Mouse (Mus musculus) ovary, postnatal 14 days (tissue): ENCODE data around the gene Ldhc.
A peak's percentile ranks its signal among the peaks of the same experiment; 100 is the strongest.
"Not testable (repeated sequence)": the region's sequence is repeated elsewhere in the genome, so short reads cannot be mapped to it uniquely, and the experiment has no call there.

ENCODE experiments used
- DNase-seq: peaks from one replicate; pipeline ENCODE4 v3.0.0; 2022; ENCODE audit warnings: low spot score

The Ldhc gene

DNA sequence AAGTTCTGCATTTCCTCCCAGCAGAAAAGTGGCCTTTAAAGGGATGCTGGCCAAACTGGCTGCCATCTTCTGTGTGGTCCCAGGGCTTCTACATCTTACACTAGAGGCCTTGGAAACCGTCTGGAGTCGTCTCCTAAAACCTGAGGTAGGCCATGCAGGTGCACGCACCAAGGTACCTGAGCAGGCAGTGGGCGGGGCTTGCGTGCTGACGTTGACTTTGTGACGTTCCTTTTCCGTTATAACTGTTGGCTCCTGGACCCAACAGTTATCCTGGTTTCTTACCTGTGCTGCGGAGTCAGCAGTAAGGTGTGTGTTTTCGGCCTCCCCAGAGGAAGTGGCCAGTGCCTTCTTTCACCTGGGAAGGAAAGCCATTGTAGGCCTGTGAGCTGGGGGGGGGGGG is at the start of gene Ldhc:
Ldhc (plus strand) TSS at position 208 of the 400 bp plus-strand sequence.
- DNase-seq = no peak

- DNase-seq = no peak
Observed at GRCm38 (mm10) chr7:46814012-46814411, 47.0 kb upstream of the Ldhc start.

DNA sequence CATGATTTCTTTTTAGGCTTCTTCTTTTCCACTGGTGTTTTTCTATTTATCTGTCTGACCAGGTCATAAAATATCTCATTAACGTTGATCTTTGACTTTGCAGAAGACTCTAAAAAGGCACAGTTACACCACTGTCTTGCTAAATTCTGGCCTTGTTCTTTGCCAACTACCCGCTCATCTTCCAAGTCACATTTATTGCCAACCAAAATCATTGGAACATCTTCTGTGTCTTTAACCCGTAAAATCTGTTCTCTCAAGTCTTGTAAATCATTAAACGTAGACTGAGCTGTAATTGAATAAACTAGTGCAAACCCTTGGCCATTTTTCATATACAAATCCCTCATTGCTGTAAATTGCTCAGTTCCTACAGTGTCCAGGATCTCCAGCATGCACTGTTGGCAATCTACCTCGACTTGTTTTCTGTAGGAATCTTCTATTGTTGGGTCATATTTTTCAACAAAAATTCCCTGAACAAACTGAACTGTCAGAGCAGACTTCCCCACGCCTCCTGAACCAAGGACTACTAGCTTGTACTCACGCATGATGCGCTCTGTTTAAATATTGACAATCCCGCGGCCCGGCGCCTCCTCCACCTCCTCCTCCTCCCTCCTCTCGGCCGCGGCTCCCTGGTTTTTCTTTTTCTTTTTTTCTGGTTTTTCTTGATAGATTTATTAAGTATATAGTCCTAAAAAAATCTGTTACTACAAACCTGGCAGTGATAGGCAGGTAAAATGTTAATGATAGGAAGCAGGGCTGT is 39.9 kb upstream of the Ldhc start:
- DNase-seq = not testable (repeated sequence)

- no peak for DNase-seq
Observed at GRCm38 (mm10) chr7:46827046-46827802, 33.8 kb upstream of the Ldhc start.

- no peak for DNase-seq
Observed at GRCm38 (mm10) chr7:46827803-46828184, 33.2 kb upstream of the Ldhc start.

GRCm38 (mm10) chr7:46829911-46830310 is 31.1 kb upstream of the Ldhc start:
- DNase-seq = no peak

DNA sequence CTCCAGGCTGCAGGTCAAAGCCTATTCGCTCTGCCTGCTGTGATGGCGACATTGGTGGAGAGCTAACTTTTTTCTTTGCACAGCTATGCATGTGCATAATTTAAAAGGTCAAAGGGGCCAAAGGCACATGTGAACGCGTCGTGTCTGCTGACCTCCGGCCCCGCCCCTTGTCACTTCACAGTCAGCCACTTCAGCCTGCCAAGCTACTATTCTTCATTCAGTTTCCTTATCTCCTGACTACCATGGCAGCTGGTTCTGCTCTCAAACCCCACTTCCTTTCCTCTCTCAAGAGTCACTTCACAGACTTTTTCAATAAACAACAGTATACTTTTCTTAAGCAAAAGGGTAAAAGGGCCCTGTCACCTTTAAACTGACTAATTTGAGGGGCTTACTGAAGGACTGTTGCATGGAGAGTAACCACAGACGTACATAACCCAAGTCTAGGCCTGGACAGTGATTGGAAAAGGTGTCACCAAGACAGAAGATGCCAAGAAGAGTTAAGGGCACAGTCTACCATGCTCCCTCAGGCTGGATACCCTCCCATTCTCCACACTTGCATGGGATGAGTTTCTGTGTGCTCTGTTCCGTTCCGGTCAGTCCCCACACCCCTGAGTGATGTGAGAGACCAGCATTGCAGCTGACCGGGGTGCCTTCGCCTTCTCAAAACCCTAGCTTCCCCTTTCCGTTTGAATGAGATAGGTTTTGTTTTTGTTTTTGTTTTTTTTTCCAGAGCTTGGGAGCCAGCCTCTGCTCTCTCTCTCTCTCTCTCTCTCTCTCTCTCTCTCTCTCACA is 30.0 kb upstream of the Ldhc start:
- no peak for DNase-seq

- no peak for DNase-seq
Observed at GRCm38 (mm10) chr7:46831693-46832092, 29.3 kb upstream of the Ldhc start.

GRCm38 (mm10) chr7:46832112-46832810 is 28.7 kb upstream of the Ldhc start:
- not testable (repeated sequence) for DNase-seq

DNA sequence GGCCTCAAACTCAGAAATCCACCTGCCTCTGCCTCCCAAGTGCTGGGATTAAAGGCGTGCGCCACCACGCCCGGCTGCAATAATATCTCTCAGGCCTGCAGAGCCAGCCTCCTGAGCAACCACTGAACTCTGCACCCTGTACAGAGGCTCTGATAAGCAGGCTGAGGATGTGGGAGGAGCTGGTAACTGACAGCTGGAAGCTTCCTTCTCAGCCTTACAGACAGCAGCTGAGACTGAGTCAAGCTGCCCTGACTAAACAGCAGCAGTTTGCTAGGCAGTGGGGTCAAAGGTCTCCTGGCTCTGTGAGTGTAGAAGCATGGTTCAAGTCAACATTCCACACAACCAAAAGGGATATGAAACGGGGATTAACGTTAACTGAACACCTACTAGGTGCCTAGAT is 27.7 kb upstream of the Ldhc start:
- no peak for DNase-seq

GRCm38 (mm10) chr7:46833670-46834255 is 27.2 kb upstream of the Ldhc start:
- DNase-seq = no peak

- DNase-seq = no peak
Observed at GRCm38 (mm10) chr7:46834994-46835610, 25.9 kb upstream of the Ldhc start.

GRCm38 (mm10) chr7:46836357-46836756 is 24.6 kb upstream of the Ldhc start:
- no peak for DNase-seq

- DNase-seq = no peak
Observed at GRCm38 (mm10) chr7:46837073-46837472, 23.9 kb upstream of the Ldhc start.

DNA sequence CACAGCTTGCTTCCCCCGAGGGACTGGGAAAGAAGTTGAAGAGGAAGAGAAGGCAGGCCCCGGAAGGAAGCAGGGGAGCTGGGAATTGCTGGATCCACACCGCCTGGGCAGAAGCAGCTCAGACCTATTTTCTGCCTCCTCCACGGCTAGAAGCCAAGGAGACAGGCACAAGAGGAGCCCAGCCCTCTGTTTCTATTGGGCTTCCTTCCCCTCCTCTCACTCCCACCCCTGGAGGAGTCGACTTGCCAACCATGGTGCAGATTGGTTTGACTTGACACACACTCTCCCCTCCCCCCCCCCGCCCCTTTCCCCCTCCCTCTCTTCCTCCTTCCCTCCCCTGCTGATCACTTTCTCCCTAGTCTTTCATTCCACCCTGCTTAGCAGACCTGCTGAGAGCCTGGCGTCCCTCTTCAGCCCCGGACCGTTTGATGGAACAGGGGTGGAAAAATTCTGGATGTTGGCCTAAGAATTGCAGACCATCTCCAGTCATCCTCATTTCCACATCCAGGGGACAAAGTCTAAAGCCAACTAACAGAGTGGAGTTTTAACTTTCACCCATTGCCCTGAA is 22.8 kb upstream of the Ldhc start:
- DNase-seq = peak; percentile 44

DNA sequence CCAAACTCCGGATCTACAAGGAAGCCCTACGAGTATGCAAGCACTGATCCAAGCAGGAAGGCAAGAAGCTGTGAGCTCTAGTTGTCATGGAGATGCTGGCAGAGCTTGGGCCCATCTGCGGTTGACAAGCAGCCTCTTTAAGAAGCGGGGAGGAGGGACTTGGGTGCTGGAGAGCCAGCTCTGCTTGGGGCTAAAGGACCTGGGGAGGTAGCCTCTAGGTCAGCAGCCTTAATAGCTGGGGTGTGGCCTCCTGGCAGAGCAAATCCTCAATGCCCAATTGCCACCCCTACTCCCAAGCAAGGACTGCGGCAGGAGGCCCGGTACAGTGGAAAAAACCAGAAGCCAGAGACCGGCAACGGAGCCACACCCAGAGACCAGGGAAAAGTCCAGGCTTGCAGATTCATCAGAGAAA is 22.1 kb upstream of the Ldhc start:
- DNase-seq = peak; percentile 46

DNA sequence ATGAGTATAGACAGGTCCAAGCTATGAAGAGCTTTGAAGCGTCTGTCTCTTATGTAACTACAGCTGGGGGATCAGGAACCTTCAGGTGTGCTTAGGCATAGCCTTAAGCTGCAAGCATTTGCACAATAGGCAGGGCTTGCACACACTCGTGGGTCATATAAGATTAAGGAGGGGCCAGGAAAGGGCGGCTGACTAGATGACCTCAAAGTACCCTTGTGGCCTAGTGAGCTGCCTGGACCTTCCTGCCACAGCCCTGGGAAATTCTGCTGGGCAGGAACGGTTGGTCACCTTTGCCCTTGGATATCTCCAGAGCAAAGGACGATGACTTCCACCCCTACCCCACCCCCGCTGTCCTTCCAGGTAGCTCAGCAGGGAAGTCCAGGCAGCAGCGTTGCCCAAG is 21.6 kb upstream of the Ldhc start:
- DNase-seq = no peak

DNA sequence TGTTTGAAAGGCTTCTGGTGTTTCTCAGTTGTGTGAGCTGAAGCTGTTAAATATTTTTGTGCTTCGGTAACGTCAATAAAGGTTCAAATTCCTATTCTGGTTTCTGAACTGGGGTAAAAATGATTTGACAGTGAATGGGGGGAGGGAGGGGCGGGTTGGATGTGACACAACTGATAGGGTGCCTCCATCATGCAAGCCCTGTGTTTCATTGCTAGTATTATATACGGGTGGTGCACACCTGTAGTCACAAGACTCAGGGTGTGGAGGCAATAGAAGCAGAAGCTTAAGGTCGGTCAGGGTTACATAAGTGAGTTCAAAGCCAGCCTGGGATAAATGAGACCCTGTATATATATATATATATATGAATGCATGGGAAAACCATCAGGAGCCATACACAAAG is 21.1 kb upstream of the Ldhc start:
- DNase-seq = no peak

DNA sequence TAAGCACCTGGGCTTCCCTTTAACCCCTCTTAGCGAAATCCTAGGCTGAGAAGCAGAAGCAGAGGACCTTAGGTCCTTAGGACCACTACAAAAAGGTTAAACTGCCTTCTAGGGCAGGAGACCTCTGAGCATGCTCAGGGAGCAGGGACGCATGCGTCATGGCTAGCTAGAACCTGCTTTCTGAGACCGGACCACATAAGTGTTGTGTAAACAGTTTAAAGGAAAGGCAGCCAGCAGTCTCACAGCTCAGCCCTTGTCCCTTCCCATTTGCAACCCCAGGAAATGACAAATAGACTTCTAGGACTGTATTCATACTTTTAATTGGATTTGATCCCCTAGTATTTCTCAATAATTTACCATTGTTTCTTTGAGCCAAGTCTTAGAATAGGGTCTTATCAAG is 20.7 kb upstream of the Ldhc start:
- DNase-seq = no peak

DNA sequence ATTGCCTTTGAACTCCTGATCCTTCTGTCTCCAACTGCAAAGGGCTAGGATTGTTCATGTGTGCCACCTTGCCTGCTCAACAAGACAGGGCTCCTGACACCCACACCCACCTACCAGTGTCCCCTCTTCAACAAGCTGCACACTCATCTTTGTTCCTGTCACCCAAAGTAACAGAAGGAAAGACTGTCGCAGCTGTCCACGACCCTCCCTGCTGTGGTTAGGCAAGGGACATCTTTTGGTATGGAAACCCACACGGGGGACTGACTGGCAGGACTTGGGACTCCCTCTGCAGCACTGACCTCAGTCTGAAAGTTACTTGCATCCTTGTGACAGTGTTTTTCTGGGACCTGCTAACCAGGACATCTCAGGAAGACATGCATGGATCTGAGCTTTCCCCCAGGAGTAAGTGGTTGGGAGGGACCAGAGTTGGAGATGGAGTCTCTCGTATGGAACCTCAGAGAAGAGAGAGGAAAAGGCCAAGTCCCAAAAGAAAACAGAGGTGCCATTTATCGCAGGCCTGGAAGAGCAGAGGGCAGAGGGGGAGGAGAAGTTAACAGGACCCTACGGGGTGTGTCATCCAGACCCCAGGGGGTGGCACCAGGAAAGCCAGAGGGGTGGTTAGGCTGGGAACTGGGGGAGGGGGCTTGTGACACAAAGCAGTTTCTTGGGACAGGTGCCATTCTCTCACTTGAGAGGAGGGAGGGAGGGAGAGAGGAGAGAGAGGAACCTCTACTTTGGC is 20.0 kb upstream of the Ldhc start, which contains the start of gene Ldha:
Ldha (plus strand) TSS at position 689 of the 739 bp plus-strand sequence.
- no peak for DNase-seq
